ENCODE assay signal across 19 mouse cellular contexts in the genomic region with DNA sequence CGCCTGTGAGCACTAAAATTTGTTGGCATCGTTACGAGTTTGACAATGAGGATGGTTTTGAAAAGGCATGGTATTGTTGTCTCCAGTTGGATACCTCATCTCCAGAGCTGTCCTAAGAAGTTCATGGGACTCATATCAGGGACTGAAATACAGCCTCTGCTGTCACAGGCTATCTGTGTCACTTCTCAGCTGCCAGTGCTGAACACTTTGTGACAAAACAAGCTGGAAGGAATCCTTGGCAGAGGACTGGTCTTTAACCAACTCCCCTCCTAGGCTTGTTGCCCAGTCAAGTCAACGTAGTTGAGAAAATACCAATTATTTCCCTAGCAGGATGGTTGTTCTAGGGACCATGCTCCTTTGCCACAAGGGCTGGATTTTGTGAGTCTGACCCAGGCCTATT.
DNase-seq lines count a peak whose midpoint lies in the region; ATAC-seq and TF ChIP-seq lines count a peak whose summit lies in the region.
"Had no signal": no experiment of that assay in that cellular context is flagged by ENCODE, and none has a peak within 500 bp of the region (broad histone marks: within the 10 kb centered on the region; RNA-seq: fewer than 3 reads in every experiment).

No protein-coding gene starts in this region.

- H3K4me2 ChIP-seq in heart, embryonic 12.5 days, result no peak overlapping the region
- no peak overlapping the region for H3K4me2 ChIP-seq in liver, embryonic 12.5 days
- H3K4me2 ChIP-seq: embryonic facial prominence, embryonic 12.5 days; liver, embryonic 13.5 days; lung, embryonic 14.5 days had no signal

- intact Hi-C loops in left cerebral cortex, postnatal 4 days (cut with DNase I), result no loop called here
- intact Hi-C loops in left cerebral cortex, adult 2 months (cut with DNase I), result no loop called here
- intact Hi-C loops in heart, postnatal 36 days (cut with DNase I), result no loop called here

- no peaks in the 10 kb centered on the region for H3K4me1 ChIP-seq in heart, embryonic 12.5 days (replicated peaks)
- H3K4me1 ChIP-seq in liver, embryonic 12.5 days, result no peaks in the 10 kb centered on the region
- H3K4me1 ChIP-seq: embryonic facial prominence, embryonic 12.5 days; liver, embryonic 13.5 days had no signal

- ATAC-seq in heart, embryonic 12.5 days (ENCODE audit: insufficient number of reproducible peaks, low FRiP score), result no peak
- ATAC-seq in liver, embryonic 12.5 days, result no peak
- ATAC-seq: forebrain, embryonic 16.5 days; midbrain, embryonic 16.5 days had no signal

- H3K27ac ChIP-seq in heart, embryonic 12.5 days (ENCODE audit: poor library complexity, severe bottlenecking), result no peak overlapping the region
- H3K27ac ChIP-seq in left cerebral cortex, adult 2 months, result no peak overlapping the region
- H3K27ac ChIP-seq in liver, embryonic 12.5 days, result no peak overlapping the region
- H3K27ac ChIP-seq: embryonic facial prominence, embryonic 12.5 days; liver, embryonic 13.5 days had no signal

- H3K4me3 ChIP-seq in heart, embryonic 12.5 days, result no peak overlapping the region
- H3K4me3 ChIP-seq in left cerebral cortex, adult 2 months, result no peak overlapping the region
- no peak overlapping the region for H3K4me3 ChIP-seq in liver, embryonic 12.5 days
- H3K4me3 ChIP-seq: embryonic facial prominence, embryonic 12.5 days; erythroblast, embryonic 14.5 days; liver, embryonic 13.5 days had no signal

- H3K36me3 ChIP-seq in heart, embryonic 12.5 days, result no peaks in the 10 kb centered on the region
- no peaks in the 10 kb centered on the region for H3K36me3 ChIP-seq in liver, embryonic 12.5 days
- H3K36me3 ChIP-seq: embryonic facial prominence, embryonic 12.5 days; liver, embryonic 13.5 days had no signal

- WGBS in heart, embryonic 12.5 days, result 72% methylated on average over 4 of the region's 4 CpGs
- 58% methylated on average over 4 of the region's 4 CpGs for WGBS in liver, embryonic 12.5 days (ENCODE audit: insufficient replicate concordance)

- TF ChIP-seq CTCF in left cerebral cortex, adult 2 months (IDR thresholded peaks at IDR 0.05), result no peak

- peak; percentile 89 for DNase-seq in heart, adult 11 months
- peak; percentile 8 for DNase-seq in left cerebral cortex, postnatal 4 days
- DNase-seq in left cerebral cortex, adult 2 months (ENCODE audit: extremely low spot score in 1 of 2, low spot score in 2 of 2), result no peak
- peak; percentile 28 for DNase-seq in heart, adult 8-10 months (ENCODE audit: low spot score)
- DNase-seq in heart, postnatal 36 days, result peak; percentile 11 to 13
- DNase-seq: B cell, adult 2 months; cerebellum, adult 9-10 months; kidney, adult 11 months; liver, embryonic 13.5 days; lung, embryonic 14.5 days; lung, postnatal 36 days; right cerebral cortex, postnatal 14 days; thymus, adult 18-20 months had no signal

- H3K9ac ChIP-seq in heart, embryonic 12.5 days, result no peak overlapping the region
- no peak overlapping the region for H3K9ac ChIP-seq in liver, embryonic 12.5 days
- H3K9ac ChIP-seq: embryonic facial prominence, embryonic 12.5 days; liver, embryonic 13.5 days; lung, embryonic 14.5 days had no signal

- no peaks in the 10 kb centered on the region for H3K9me3 ChIP-seq in heart, embryonic 12.5 days (replicated peaks)
- H3K9me3 ChIP-seq in liver, embryonic 12.5 days (replicated peaks), result no peaks in the 10 kb centered on the region
- H3K9me3 ChIP-seq: embryonic facial prominence, embryonic 12.5 days; liver, embryonic 13.5 days had no signal

- no peaks in the 10 kb centered on the region for H3K27me3 ChIP-seq in heart, embryonic 12.5 days (replicated peaks)
- H3K27me3 ChIP-seq in liver, embryonic 12.5 days (replicated peaks), result no peaks in the 10 kb centered on the region
- H3K27me3 ChIP-seq: embryonic facial prominence, embryonic 12.5 days; liver, embryonic 13.5 days had no signal

Comparison
In these comparisons a context has a peak if more than half of its experiments do, and no peak if none do; other contexts are left out.
1. DNase-seq: peak in heart, adult 11 months (single experiment), left cerebral cortex, postnatal 4 days (single experiment), heart, adult 8-10 months (single experiment) and heart, postnatal 36 days (2 of 2); none in left cerebral cortex, adult 2 months (0 of 2).